Mouse (Mus musculus) heart, postnatal 4 days (tissue): ENCODE data around the gene Kng1. TPM values are rescaled to one million over a fixed set of nuclear protein-coding genes. Genes with fewer than 3 reads are reported as not detected.
"Not testable (repeated sequence)": the region's sequence is repeated elsewhere in the genome, so short reads cannot be mapped to it uniquely, and the experiment has no call there.

Experiments used
- DNase-seq: peaks from one replicate; pipeline ENCODE4 v3.0.0; 2021
- total RNA-seq, 2 experiments: library from RNA; stranded (reverse); gene quantifications; 2 replicates each; pipeline ENCODE4 v1.2.3; 2021

Kng1 gene
- total RNA-seq, result under 1 TPM; 0.18 to 0.45 TPM

- DNase-seq, result not testable (repeated sequence)
These were observed at the start of gene Kng1 for GRCm38 (mm10) chr16:23057668-23058447. TSS of gene Kng1 (plus strand) at chr16:23057865.

DNA sequence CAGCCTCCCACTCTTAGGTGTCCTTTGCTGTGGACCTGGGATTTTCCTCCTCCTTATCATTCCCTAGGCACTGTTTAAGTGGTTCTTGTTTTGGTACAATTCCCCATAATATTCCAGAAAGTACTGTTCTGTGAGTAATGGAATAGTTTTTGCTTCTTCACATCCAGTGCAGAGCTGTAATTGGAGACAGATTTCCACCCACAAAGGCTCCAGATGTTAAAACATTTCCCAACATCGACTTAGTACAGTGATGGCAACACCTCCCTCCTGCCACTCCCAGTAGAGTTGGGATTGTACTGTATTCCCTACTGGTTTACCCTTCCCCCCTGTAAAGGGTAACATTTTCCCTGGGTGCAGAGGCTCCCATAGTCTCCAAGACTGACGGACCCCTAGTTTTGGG is 43.9 kb upstream of the Kng1 start:
- not testable (repeated sequence) for DNase-seq

DNA sequence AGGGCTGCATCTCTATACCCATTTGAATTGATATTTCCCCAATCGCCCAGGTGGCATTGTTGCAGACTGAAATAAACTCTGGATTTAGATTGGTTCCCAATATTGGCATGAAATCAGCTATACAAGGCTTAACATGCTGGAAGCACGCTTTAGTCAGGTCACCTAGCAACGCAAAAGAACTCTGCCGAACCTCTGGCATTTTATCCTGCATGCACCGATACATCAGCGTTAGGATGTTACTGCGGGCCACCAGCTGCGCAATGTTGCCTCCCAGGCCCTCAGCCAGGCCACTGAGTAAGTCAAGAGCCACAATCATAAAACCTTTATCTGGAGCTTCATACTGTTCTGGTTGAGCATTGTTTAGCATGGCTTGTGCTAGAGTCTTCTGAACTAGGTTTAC is 43.0 kb upstream of the Kng1 start:
- DNase-seq, result not testable (repeated sequence)

DNA sequence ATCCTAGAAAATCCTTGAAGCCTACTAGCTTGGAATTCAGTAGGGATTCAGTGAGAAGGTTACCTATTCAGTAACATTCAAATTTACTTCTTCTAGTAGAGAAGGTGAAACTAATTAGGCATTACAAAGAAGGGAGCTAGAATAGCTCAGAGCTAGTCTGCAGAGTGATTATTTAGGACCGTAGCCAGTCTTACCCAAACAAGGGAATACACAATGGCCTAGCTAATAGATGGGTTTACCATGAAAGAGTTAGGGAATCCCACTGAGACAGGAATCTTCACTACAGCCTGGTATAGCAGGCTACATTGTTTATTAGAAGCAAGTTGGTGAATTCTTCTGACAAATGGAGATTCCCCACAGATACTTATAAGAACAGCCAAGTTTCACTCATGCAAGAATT is 37.1 kb upstream of the Kng1 start:
- DNase-seq, result not testable (repeated sequence)

GRCm38 (mm10) chr16:23025111-23025510 is 32.6 kb upstream of the Kng1 start:
- DNase-seq, result no peak

DNA sequence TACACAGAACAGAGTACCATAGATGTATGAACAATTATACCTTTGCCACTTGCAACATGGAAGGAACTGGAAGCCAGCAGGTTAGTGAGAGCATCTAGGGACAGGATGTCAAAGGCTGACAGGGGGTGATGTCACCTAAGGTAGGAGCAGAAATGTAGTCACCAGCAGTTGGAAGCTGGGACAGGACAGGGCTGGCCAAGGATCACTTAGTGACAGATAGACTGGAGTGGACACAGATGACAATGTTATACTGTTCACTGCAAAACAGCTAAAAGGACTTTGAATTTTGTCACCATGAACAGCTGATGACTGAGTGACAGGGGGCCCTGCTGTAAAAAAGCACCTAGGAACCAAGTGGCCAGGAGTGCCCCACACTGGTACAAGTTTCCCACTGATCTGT is 31.1 kb upstream of the Kng1 start:
- no peak for DNase-seq

- not testable (repeated sequence) for DNase-seq
These were observed 30.3 kb upstream of the Kng1 start for GRCm38 (mm10) chr16:23027341-23027740.

- not testable (repeated sequence) for DNase-seq
These were observed 28.6 kb upstream of the Kng1 start, which contains the start of gene Kng2 for GRCm38 (mm10) chr16:23028966-23029600. TSS of gene Kng2 (minus strand) at chr16:23029482.

DNA sequence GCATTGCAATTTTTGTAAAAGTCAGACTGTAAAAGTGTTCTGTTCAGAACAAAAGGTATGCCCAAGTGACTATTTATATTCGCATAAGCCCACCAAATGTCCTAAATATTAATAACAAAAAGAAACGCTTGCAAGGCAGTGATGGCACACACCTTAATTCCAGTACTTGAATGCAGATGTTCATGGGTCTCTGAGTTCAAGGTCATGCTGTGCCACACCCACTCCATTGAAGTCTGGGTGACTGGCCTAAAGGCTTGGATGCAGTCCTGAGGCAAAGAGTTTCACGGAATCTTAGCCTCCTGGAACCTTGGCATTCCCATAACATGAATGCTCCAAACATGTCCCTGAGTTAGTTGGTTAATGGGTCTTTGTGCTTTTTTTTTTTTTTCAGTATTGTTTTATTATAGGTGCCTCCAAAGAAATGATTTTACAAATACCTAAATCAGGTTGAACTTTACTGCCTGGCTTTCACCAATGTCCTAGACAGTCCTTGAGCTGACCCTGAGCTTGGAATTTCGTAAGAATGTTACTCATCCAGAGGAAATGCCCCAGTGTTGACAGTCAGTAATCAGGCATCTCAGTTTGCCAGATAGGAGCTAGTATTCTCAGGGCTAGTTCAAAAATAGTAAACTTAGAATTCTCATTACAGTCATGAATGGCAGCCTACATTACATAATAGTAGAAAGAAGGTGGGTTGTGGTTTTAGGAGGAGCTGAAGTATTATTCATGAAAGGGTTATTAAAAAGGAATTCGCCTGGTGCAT is 26.8 kb upstream of the Kng1 start:
- no peak for DNase-seq

- no peak for DNase-seq
These were observed 24.0 kb upstream of the Kng1 start for GRCm38 (mm10) chr16:23033673-23034072.

GRCm38 (mm10) chr16:23037744-23038143 is 19.9 kb upstream of the Kng1 start:
- DNase-seq, result no peak

- DNase-seq, result no peak
These were observed 18.4 kb upstream of the Kng1 start for GRCm38 (mm10) chr16:23039281-23039680.

DNA sequence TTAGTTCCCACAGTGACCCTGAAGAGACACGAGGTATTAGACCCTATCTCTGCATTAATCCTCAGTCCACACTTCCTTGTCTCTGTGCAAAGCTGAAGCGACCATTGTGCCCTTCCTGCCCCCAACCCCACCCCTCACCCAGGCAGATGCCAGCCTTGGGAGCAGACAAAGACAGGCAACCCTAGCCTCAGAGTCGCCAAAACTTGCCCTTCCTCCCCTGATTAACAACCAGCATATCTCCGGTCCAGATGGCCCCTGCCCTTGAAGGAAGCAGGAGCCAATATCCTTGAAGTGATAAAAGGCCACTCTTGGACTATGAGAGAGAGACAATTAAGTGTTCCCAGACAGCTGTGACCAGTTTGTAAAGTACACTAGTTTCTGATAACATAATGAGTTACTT is 16.8 kb upstream of the Kng1 start:
- DNase-seq, result no peak

- DNase-seq, result peak; percentile 5
These were observed 11.3 kb upstream of the Kng1 start for GRCm38 (mm10) chr16:23046319-23046718.

DNA sequence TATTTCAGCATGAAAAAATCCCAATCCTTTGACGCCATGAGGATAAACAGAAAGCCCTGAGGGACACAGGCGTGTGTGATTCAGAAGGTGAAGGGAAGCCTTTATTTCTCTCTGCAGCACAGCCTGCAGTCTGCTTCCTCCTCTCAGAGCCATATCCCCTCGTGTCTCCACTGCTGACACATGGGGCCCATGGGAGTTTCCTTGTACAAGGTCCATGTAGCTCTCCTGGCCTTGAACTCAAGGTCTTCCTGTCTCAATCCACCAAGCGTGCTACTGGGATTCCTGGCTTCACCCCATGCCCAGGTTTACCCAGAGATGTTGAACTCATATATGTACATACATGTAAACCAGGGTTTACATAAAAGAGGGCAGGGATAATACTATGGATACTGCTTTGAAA is 2.0 kb downstream of the Kng1 start:
- not testable (repeated sequence) for DNase-seq

- DNase-seq, result not testable (repeated sequence)
These were observed 3.2 kb downstream of the Kng1 start for GRCm38 (mm10) chr16:23060781-23061325.

GRCm38 (mm10) chr16:23077516-23077915 is 19.9 kb downstream of the Kng1 start:
- not testable (repeated sequence) for DNase-seq

GRCm38 (mm10) chr16:23087159-23087558 is 29.5 kb downstream of the Kng1 start:
- not testable (repeated sequence) for DNase-seq

- DNase-seq, result not testable (repeated sequence)
These were observed 30.0 kb downstream of the Kng1 start for GRCm38 (mm10) chr16:23087712-23088111.

GRCm38 (mm10) chr16:23088491-23088890 is 30.8 kb downstream of the Kng1 start:
- not testable (repeated sequence) for DNase-seq

GRCm38 (mm10) chr16:23091345-23091744 is 33.7 kb downstream of the Kng1 start:
- DNase-seq, result not testable (repeated sequence)

GRCm38 (mm10) chr16:23093321-23093953 is 35.8 kb downstream of the Kng1 start:
- DNase-seq, result no peak
